Mouse (Mus musculus) gonadal fat pad, adult 2 months (tissue): ENCODE measurements around the gene Ctnnbl1. TPM values are rescaled to one million over a fixed set of nuclear protein-coding genes. Genes with fewer than 3 reads are reported as not detected.

Experiments
- DNase-seq: peaks from one replicate; pipeline ENCODE4 v3.0.0-alpha.2; 2012; ENCODE audit warnings: low read depth
- polyA plus RNA-seq: library from polyadenylated mRNA; depleted of rRNA; stranded (reverse); fragments of >200 nt; gene quantifications from 2 replicates; pipeline ENCODE4 v1.2.3, GENCODE M21; 2012; rRNA removed

Gene Ctnnbl1
- polyA plus RNA-seq = 35.4 and 36.8 TPM in 2 replicates

GRCm38 (mm10) chr2:157736854-157737850 is at the start of gene Ctnnbl1:
Ctnnbl1 (plus strand) TSS chr2:157737401.
- peak; percentile 88 for DNase-seq

- DNase-seq = peak; percentile 23
Observed at GRCm38 (mm10) chr2:157687506-157687905, 49.7 kb upstream of the Ctnnbl1 start.

- DNase-seq = no peak
Observed at GRCm38 (mm10) chr2:157691266-157692105, 45.7 kb upstream of the Ctnnbl1 start.

GRCm38 (mm10) chr2:157692365-157692932 is 44.8 kb upstream of the Ctnnbl1 start:
- DNase-seq = no peak

- DNase-seq = no peak
Observed at GRCm38 (mm10) chr2:157693576-157693975, 43.6 kb upstream of the Ctnnbl1 start.

GRCm38 (mm10) chr2:157696297-157696731 is 40.9 kb upstream of the Ctnnbl1 start:
- no peak for DNase-seq

- DNase-seq = no peak
Observed at GRCm38 (mm10) chr2:157703155-157703554, 34.0 kb upstream of the Ctnnbl1 start.

GRCm38 (mm10) chr2:157704991-157705776 is 32.0 kb upstream of the Ctnnbl1 start:
- DNase-seq = no peak

- no peak for DNase-seq
Observed at GRCm38 (mm10) chr2:157705777-157706158, 31.4 kb upstream of the Ctnnbl1 start.

- DNase-seq = no peak
Observed at GRCm38 (mm10) chr2:157707191-157707923, 29.8 kb upstream of the Ctnnbl1 start.

GRCm38 (mm10) chr2:157712677-157713076 is 24.5 kb upstream of the Ctnnbl1 start:
- DNase-seq = no peak

GRCm38 (mm10) chr2:157715586-157716191 is 21.5 kb upstream of the Ctnnbl1 start:
- DNase-seq = no peak

GRCm38 (mm10) chr2:157718441-157718840 is 18.8 kb upstream of the Ctnnbl1 start:
- no peak for DNase-seq

- no peak for DNase-seq
Observed at GRCm38 (mm10) chr2:157723883-157724573, 13.2 kb upstream of the Ctnnbl1 start.

- no peak for DNase-seq
Observed at GRCm38 (mm10) chr2:157724574-157724914, 12.7 kb upstream of the Ctnnbl1 start.

- DNase-seq = no peak
Observed at GRCm38 (mm10) chr2:157744619-157745018, 7.4 kb downstream of the Ctnnbl1 start.

- no peak for DNase-seq
Observed at GRCm38 (mm10) chr2:157745735-157746134, 8.5 kb downstream of the Ctnnbl1 start.

- no peak for DNase-seq
Observed at GRCm38 (mm10) chr2:157746558-157746957, 9.4 kb downstream of the Ctnnbl1 start.

- no peak for DNase-seq
Observed at GRCm38 (mm10) chr2:157747989-157748388, 10.8 kb downstream of the Ctnnbl1 start.
